In the genomic region with DNA sequence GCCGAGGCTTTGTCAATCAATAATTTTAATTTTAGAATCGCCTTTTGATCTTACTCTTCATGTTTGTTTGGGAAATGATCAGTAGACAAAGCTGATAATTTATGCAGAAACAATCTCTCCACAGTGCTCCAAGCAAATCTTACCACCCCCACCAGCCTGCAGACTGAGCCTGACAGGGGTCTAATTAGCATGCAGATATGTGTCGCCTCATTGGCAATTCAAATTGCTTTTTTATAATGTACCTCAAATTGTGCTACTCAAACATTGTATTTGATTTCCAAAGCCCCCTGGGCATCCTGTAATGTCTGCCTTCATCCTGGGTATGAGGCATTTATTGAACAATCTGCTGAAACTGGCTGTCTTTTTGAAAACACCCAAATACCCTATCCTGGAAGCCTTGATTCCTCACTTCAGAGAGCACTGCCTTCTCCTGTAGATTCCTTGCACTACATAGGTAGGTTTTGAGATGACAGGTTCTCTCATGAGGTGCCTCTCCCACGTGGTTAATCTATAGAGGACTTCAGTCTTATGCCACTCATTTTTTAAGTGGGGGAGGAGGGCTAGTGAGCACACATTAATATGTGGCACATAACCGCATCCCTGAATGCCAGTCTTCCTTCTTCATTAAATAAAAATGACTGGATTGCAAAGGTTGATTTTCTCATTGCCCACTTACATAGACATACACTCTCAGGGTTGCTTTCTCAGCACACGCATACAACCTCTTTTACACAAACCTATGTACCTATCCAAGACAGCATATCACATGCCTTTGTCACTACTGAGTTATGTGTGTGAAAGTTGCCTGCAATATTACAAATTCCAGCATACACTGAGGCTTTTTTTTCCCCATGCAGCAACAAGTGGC, we compare ENCODE assay signal across 14 mouse cellular contexts.
DNase-seq lines count a peak whose midpoint lies in the region; ATAC-seq and TF ChIP-seq lines count a peak whose summit lies in the region.
"Had no signal": no experiment of that assay in that cellular context is flagged by ENCODE, and none has a peak within 500 bp of the region (broad histone marks: within the 10 kb centered on the region; RNA-seq: fewer than 3 reads in every experiment).

No protein-coding gene starts in this region.

- intact Hi-C loops in left cerebral cortex, postnatal 36 days (cut with DNase I): loop anchor here (5.0 kb wide), 1 partner anchor 416 kb away; no protein-coding TSS in a partner anchor
- intact Hi-C loops in heart, postnatal 36 days (cut with DNase I): no loop called here

- H3K27ac ChIP-seq in forebrain, embryonic 10.5 days: peak overlapping the region; percentile 58; the same call in 1 of the 2 replicates
- H3K27ac ChIP-seq in hindbrain, embryonic 13.5 days: peak overlapping the region; percentile 81
- H3K27ac ChIP-seq in midbrain, postnatal 0 days (ENCODE audit: low read depth, low read length): peak overlapping the region; percentile 75
- H3K27ac ChIP-seq: embryonic facial prominence, embryonic 13.5 days; stomach, embryonic 15.5 days had no signal

- peak overlapping the region; percentile 52 for H3K4me2 ChIP-seq in hindbrain, embryonic 13.5 days
- peak overlapping the region; percentile 50 for H3K4me2 ChIP-seq in midbrain, postnatal 0 days (ENCODE audit: low read depth, low read length, poor library complexity, severe bottlenecking)
- H3K4me2 ChIP-seq: embryonic facial prominence, embryonic 13.5 days; stomach, embryonic 15.5 days had no signal

- H3K36me3 ChIP-seq in forebrain, embryonic 10.5 days (replicated peaks): no peaks in the 10 kb centered on the region
- H3K36me3 ChIP-seq in hindbrain, embryonic 13.5 days: no peaks in the 10 kb centered on the region
- no peaks in the 10 kb centered on the region for H3K36me3 ChIP-seq in midbrain, postnatal 0 days (ENCODE audit: insufficient read depth, low read length)
- H3K36me3 ChIP-seq: embryonic facial prominence, embryonic 13.5 days; stomach, embryonic 15.5 days had no signal

- H3K4me3 ChIP-seq in forebrain, embryonic 10.5 days: no peak overlapping the region
- H3K4me3 ChIP-seq in hindbrain, embryonic 13.5 days: peak overlapping the region; percentile 39
- H3K4me3 ChIP-seq in midbrain, postnatal 0 days (ENCODE audit: low read depth, low read length): peak overlapping the region; percentile 46
- H3K4me3 ChIP-seq: embryonic facial prominence, embryonic 13.5 days; stomach, embryonic 15.5 days had no signal

- H3K27me3 ChIP-seq in forebrain, embryonic 10.5 days (ENCODE audit: poor library complexity, severe bottlenecking): no peaks in the 10 kb centered on the region
- no peaks in the 10 kb centered on the region for H3K27me3 ChIP-seq in hindbrain, embryonic 13.5 days
- H3K27me3 ChIP-seq in midbrain, postnatal 0 days (ENCODE audit: insufficient read depth, low read length): no peaks in the 10 kb centered on the region
- H3K27me3 ChIP-seq: embryonic facial prominence, embryonic 13.5 days; stomach, embryonic 15.5 days had no signal

- no peak overlapping the region for H3K9ac ChIP-seq in hindbrain, embryonic 13.5 days
- H3K9ac ChIP-seq in midbrain, postnatal 0 days (replicated peaks; ENCODE audit: low read length, poor library complexity, severe bottlenecking): peak overlapping the region; percentile 69
- H3K9ac ChIP-seq: embryonic facial prominence, embryonic 13.5 days; stomach, embryonic 15.5 days had no signal

- ATAC-seq in hindbrain, embryonic 13.5 days (ENCODE audit: low FRiP score): peak; percentile 83
- peak; percentile 68 for ATAC-seq in midbrain, postnatal 0 days (ENCODE audit: low FRiP score)

- no peaks in the 10 kb centered on the region for H3K9me3 ChIP-seq in forebrain, embryonic 10.5 days
- H3K9me3 ChIP-seq in hindbrain, embryonic 13.5 days: no peaks in the 10 kb centered on the region
- H3K9me3 ChIP-seq in midbrain, postnatal 0 days (ENCODE audit: low read length): no peaks in the 10 kb centered on the region
- H3K9me3 ChIP-seq: embryonic facial prominence, embryonic 13.5 days; stomach, embryonic 15.5 days had no signal

- no peak for TF ChIP-seq CTCF in midbrain, postnatal 0 days (IDR thresholded peaks at IDR 0.05)

- DNase-seq in left cerebral cortex, adult 11 months (ENCODE audit: low spot score): peak; percentile 4
- no peak for DNase-seq in left cerebral cortex, postnatal 36 days (ENCODE audit: low spot score in 2 of 2)
- DNase-seq in forebrain, embryonic 10.5 days (ENCODE audit: extremely low spot score, low spot score): no peak
- peak; percentile 20 for DNase-seq in midbrain, postnatal 0 days (ENCODE audit: low spot score)
- no peak for DNase-seq in embryo, embryonic 10 days (ENCODE audit: low spot score)
- no peak for DNase-seq in spleen, adult 12 weeks (ENCODE audit: low spot score)
- no peak for DNase-seq in heart, postnatal 36 days
- DNase-seq: adrenal gland, postnatal 36 days; heart, postnatal 10 days; kidney, adult 18-20 months; thymus, postnatal 4 days had no signal

- WGBS in forebrain, embryonic 10.5 days: 54% methylated on average over 6 of the region's 6 CpGs
- WGBS in hindbrain, embryonic 13.5 days: 23% methylated on average over 6 of the region's 6 CpGs
- WGBS in midbrain, postnatal 0 days: 21% methylated on average over 6 of the region's 6 CpGs

- H3K4me1 ChIP-seq in forebrain, embryonic 10.5 days: peaks cover 36% of the 10 kb centered on the region
- H3K4me1 ChIP-seq in hindbrain, embryonic 13.5 days (replicated peaks): peaks cover 24% of the 10 kb centered on the region
- no peaks in the 10 kb centered on the region for H3K4me1 ChIP-seq in midbrain, postnatal 0 days (ENCODE audit: insufficient read depth, low read length)
- H3K4me1 ChIP-seq: stomach, embryonic 15.5 days had no signal

Comparison
In these comparisons a context has a peak if more than half of its experiments do, and no peak if none do; other contexts are left out.
1. DNase-seq: peak in left cerebral cortex, adult 11 months (single experiment) and midbrain, postnatal 0 days (single experiment); none in left cerebral cortex, postnatal 36 days (0 of 2), forebrain, embryonic 10.5 days (single experiment), embryo, embryonic 10 days (single experiment), spleen, adult 12 weeks (single experiment) and heart, postnatal 36 days (0 of 2).
2. Peak in every context shown above with its lines, with median percentiles within 50 percentile points of each other: H3K27ac ChIP-seq.